Mouse (Mus musculus) layer of hippocampus, adult 6 months (tissue): ENCODE data around the gene Rdx. TPM values are rescaled to one million over a fixed set of nuclear protein-coding genes. Genes with fewer than 3 reads are reported as not detected.

Experiments used
- long read RNA-seq, 2 experiments: library from polyadenylated mRNA; unstranded; transcript quantifications; one replicate each; pipeline ENCODE4 v2.0.0; 2019 to 2020
- microRNA-seq: library from miRNA; unstranded; fragments of <30 nt; microRNA quantifications from one replicate; pipeline ENCODE4 v1.2.0, GENCODE M21; 2020
- polyA plus RNA-seq: library from polyadenylated mRNA; unstranded; fragments of <200 nt; fragmentation: Nextera tagmentation; gene quantifications from 2 replicates; pipeline ENCODE4 v1.2.3, GENCODE M21; 2021

Rdx gene
- 46.5 and 47.2 TPM in 2 replicates for polyA plus RNA-seq
- long read RNA-seq, experiment 1, full-length matches to known transcripts: 12 of 105 reads
- long read RNA-seq, experiment 1, partial matches to known transcripts: 85 of 105 reads
- long read RNA-seq, experiment 1, other reads (novel, unspliced or antisense): 8 of 105 reads
- long read RNA-seq, experiment 2, full-length matches to known transcripts: 128 of 300 reads
- long read RNA-seq, experiment 2, partial matches to known transcripts: 82 of 300 reads
- long read RNA-seq, experiment 2, other reads (novel, unspliced or antisense): 90 of 300 reads

GRCm38 (mm10) chr9:52047129-52047820 lies at the start of gene Rdx:
TSS of gene Rdx (plus strand) at chr9:52047173.

Small RNA genes within 50 kb of the gene (microRNA-seq; reads per million reads assigned to microRNA genes)
- not detected for gene Gm27686
- not detected for gene Mir6244

Other genes starting within 250 kb of the Rdx start
- gene Fdx1, start 83.6 kb upstream of the Rdx start, polyA plus RNA-seq: 59.0 and 60.7 TPM in 2 replicates
- 0.67 and 0.88 TPM in 2 replicates for gene Zc3h12c, start 121.4 kb downstream of the Rdx start, polyA plus RNA-seq